ENCODE assay signal across 10 mouse cellular contexts in the genomic region with DNA sequence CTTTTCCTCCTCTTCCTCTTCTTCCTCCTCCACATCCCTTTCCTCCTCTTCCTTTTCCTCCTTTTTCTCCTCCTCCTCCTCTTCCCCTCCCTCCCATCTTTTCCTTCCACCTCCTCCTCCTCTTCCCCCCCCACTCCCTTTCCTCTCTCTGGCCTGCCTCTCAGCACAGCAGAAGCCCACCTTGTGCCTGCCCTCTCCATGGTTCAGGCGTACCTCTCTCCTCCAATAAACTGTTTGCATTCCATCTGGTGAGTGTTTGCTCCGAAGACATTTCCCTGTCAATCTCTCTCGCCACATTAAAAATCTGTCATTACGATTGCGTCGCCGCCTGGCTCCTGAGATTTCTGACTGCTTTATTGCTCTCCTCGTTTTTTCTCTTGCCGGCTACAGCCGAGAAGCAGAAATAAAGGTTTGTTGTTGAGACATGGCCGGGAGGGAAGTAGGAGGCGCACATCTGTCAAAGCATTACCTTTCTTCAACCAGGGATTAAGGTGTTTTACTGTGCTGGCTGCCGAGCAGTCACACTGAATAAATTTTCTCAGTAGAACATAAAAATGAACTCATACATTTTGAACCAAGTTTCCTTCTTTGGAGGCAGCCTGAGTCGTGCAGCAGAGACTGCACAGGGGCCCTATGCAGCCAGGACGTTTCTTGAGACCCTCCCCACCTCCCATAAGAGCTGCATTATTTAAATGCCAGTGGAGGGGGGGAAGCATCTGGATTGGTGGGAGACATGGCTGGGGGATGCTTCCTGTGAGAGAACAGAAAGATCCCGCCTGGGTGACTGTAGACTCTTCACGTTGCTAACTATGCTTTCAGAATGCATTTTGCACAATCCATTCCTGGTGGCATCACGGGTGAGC.
DNase-seq lines count a peak whose midpoint lies in the region; ATAC-seq and TF ChIP-seq lines count a peak whose summit lies in the region.
"Had no signal": no experiment of that assay in that cellular context is flagged by ENCODE, and none has a peak within 500 bp of the region (broad histone marks: within the 10 kb centered on the region; RNA-seq: fewer than 3 reads in every experiment).

No protein-coding gene starts in this region.

- no peak overlapping the region for H3K4me2 ChIP-seq in hindbrain, embryonic 11.5 days (replicated peaks; ENCODE audit: low read depth, low read length)
- peak overlapping the region; percentile 10; the same call in 1 of the 2 replicates for H3K4me2 ChIP-seq in hindbrain, postnatal 0 days (ENCODE audit: low read depth, low read length)
- peak overlapping the region; percentile 14; the same call in 1 of the 2 replicates for H3K4me2 ChIP-seq in midbrain, embryonic 13.5 days (replicated peaks)

- TF ChIP-seq CTCF in hindbrain, postnatal 0 days (IDR thresholded peaks at IDR 0.05; ENCODE audit: low read depth): no peak

- DNase-seq in hindbrain, embryonic 10.5 days (ENCODE audit: low spot score): no peak
- no peak for DNase-seq in hindbrain, embryonic 11.5 days (ENCODE audit: low spot score)
- no peak for DNase-seq in embryonic facial prominence, embryonic 10.5 days (ENCODE audit: low spot score)
- DNase-seq in hindbrain, postnatal 0 days (ENCODE audit: low spot score): peak; percentile 23
- DNase-seq in cerebellum, postnatal 14 days: no peak
- DNase-seq: adrenal gland, adult 2 months; kidney, postnatal 4 days had no signal

- H3K27me3 ChIP-seq in hindbrain, embryonic 10.5 days (ENCODE audit: insufficient read depth, poor library complexity, severe bottlenecking): no peaks in the 10 kb centered on the region
- H3K27me3 ChIP-seq in hindbrain, embryonic 11.5 days (ENCODE audit: control insufficient read depth, insufficient read depth, low read length): no peaks in the 10 kb centered on the region
- H3K27me3 ChIP-seq in embryonic facial prominence, embryonic 10.5 days (replicated peaks; ENCODE audit: low read depth, poor library complexity, severe bottlenecking): no peaks in the 10 kb centered on the region
- H3K27me3 ChIP-seq in hindbrain, postnatal 0 days (ENCODE audit: insufficient read depth, low read length): no peaks in the 10 kb centered on the region; the same call in 1 of the 2 replicates
- H3K27me3 ChIP-seq in midbrain, embryonic 13.5 days: no peaks in the 10 kb centered on the region

- WGBS in hindbrain, embryonic 10.5 days: 67% methylated on average over 18 of the region's 18 CpGs
- WGBS in hindbrain, embryonic 11.5 days: 67% methylated on average over 18 of the region's 18 CpGs
- WGBS in embryonic facial prominence, embryonic 10.5 days: 62% methylated on average over 18 of the region's 18 CpGs
- 42% methylated on average over 18 of the region's 18 CpGs for WGBS in hindbrain, postnatal 0 days
- 52% methylated on average over 18 of the region's 18 CpGs for WGBS in midbrain, embryonic 13.5 days

- H3K9ac ChIP-seq in hindbrain, embryonic 11.5 days (ENCODE audit: low read depth, low read length): no peak overlapping the region
- no peak overlapping the region for H3K9ac ChIP-seq in hindbrain, postnatal 0 days (replicated peaks; ENCODE audit: low read length)
- no peak overlapping the region for H3K9ac ChIP-seq in midbrain, embryonic 13.5 days (replicated peaks)

- H3K9me3 ChIP-seq in hindbrain, embryonic 10.5 days: 0 out of 2 replicates have a peak, but pooled peaks cover 2% of the 10 kb centered on the region
- H3K9me3 ChIP-seq in hindbrain, embryonic 11.5 days (ENCODE audit: control insufficient read depth, low read length): no peaks in the 10 kb centered on the region
- 0 out of 2 replicates have a peak, but pooled peaks cover 3% of the 10 kb centered on the region for H3K9me3 ChIP-seq in embryonic facial prominence, embryonic 10.5 days
- H3K9me3 ChIP-seq in hindbrain, postnatal 0 days (ENCODE audit: low read length): no peaks in the 10 kb centered on the region
- H3K9me3 ChIP-seq in midbrain, embryonic 13.5 days: no peaks in the 10 kb centered on the region

- H3K27ac ChIP-seq in hindbrain, embryonic 10.5 days: peak overlapping the region; percentile 35; the same call in 1 of the 2 replicates
- no peak overlapping the region for H3K27ac ChIP-seq in hindbrain, embryonic 11.5 days (ENCODE audit: low read depth, low read length)
- peak overlapping the region; percentile 24; the same call in 1 of the 2 replicates for H3K27ac ChIP-seq in embryonic facial prominence, embryonic 10.5 days (replicated peaks)
- no peak overlapping the region; the same call in 1 of the 2 replicates for H3K27ac ChIP-seq in hindbrain, postnatal 0 days
- peak overlapping the region; percentile 57 for H3K27ac ChIP-seq in midbrain, embryonic 13.5 days

- H3K4me3 ChIP-seq in hindbrain, embryonic 10.5 days: no peak overlapping the region
- H3K4me3 ChIP-seq in hindbrain, embryonic 11.5 days (ENCODE audit: low read depth, low read length): no peak overlapping the region
- no peak overlapping the region for H3K4me3 ChIP-seq in embryonic facial prominence, embryonic 10.5 days
- H3K4me3 ChIP-seq in hindbrain, postnatal 0 days (ENCODE audit: low read length): no peak overlapping the region
- H3K4me3 ChIP-seq in midbrain, embryonic 13.5 days (replicated peaks): no peak overlapping the region

- no peak for ATAC-seq in hindbrain, embryonic 11.5 days (ENCODE audit: low FRiP score)
- no peak for ATAC-seq in hindbrain, postnatal 0 days
- ATAC-seq in midbrain, embryonic 13.5 days: peak; percentile 73; the same call in 1 of the 2 replicates
- no peak for ATAC-seq in activated CD4-positive, CD25-positive, alpha-beta regulatory T cell, adult 4 months
- ATAC-seq in inflammation-experienced regulatory T-cells, adult 6 months: no peak

- peaks cover 8% of the 10 kb centered on the region for H3K4me1 ChIP-seq in hindbrain, embryonic 10.5 days (replicated peaks)
- H3K4me1 ChIP-seq in hindbrain, embryonic 11.5 days (replicated peaks; ENCODE audit: control insufficient read depth, insufficient read depth, low read length): no peaks in the 10 kb centered on the region
- peaks cover 13% of the 10 kb centered on the region for H3K4me1 ChIP-seq in embryonic facial prominence, embryonic 10.5 days
- H3K4me1 ChIP-seq in hindbrain, postnatal 0 days (ENCODE audit: insufficient read depth, low read length): no peaks in the 10 kb centered on the region
- H3K4me1 ChIP-seq in midbrain, embryonic 13.5 days (replicated peaks): peaks cover 3% of the 10 kb centered on the region; the same call in 1 of the 2 replicates

- no peaks in the 10 kb centered on the region for H3K36me3 ChIP-seq in hindbrain, embryonic 10.5 days
- no peaks in the 10 kb centered on the region for H3K36me3 ChIP-seq in hindbrain, embryonic 11.5 days (ENCODE audit: control insufficient read depth, insufficient read depth, low read length)
- H3K36me3 ChIP-seq in embryonic facial prominence, embryonic 10.5 days (replicated peaks): no peaks in the 10 kb centered on the region
- no peaks in the 10 kb centered on the region for H3K36me3 ChIP-seq in hindbrain, postnatal 0 days (ENCODE audit: insufficient read depth, low read length)
- no peaks in the 10 kb centered on the region for H3K36me3 ChIP-seq in midbrain, embryonic 13.5 days

Comparison
In these comparisons a context has a peak if more than half of its experiments do, and no peak if none do; other contexts are left out.
1. H3K27ac ChIP-seq: peak in hindbrain, embryonic 10.5 days (single experiment), embryonic facial prominence, embryonic 10.5 days (single experiment) and midbrain, embryonic 13.5 days (single experiment); none in hindbrain, embryonic 11.5 days (single experiment) and hindbrain, postnatal 0 days (single experiment).